Mouse (Mus musculus) MEL (cell line): ENCODE results near the gene Drd3. TPM values are rescaled to one million over a fixed set of nuclear protein-coding genes. Genes with fewer than 3 reads are reported as not detected.

ENCODE experiments used
- DNase-seq: peaks from one replicate; pipeline ENCODE4 v3.0.0; 2011; ENCODE audit warnings: low read depth, low spot score
- H3K27ac ChIP-seq: 2 replicates; pipeline ENCODE4 v1.5.1; 2012; ENCODE audit warnings: low read depth, mild to moderate bottlenecking, control low read depth, low read length, moderate library complexity; ENCODE audit not compliant: control insufficient read depth
- H3K27me3 ChIP-seq, 2 experiments: fragments of 150-350 bp in 1 of 2; sonication (generic) in 1 of 2; 2 replicates each; pipeline ENCODE4 v1.6.1; 2012; ENCODE audit warnings: low read length in 2 of 2, mild to moderate bottlenecking in 2 of 2, improper control_type of control experiment in 1 of 2, moderate library complexity in 1 of 2; ENCODE audit not compliant: insufficient read depth in 2 of 2, control insufficient read depth in 1 of 2
- H3K36me3 ChIP-seq, 2 experiments: 2 replicates each; pipeline ENCODE4 v1.6.1; 2012 to 2014; ENCODE audit warnings: low read length in 2 of 2, improper control_type of control experiment in 1 of 2, inconsistent platforms in 1 of 2, mild to moderate bottlenecking in 1 of 2; ENCODE audit not compliant: insufficient read depth in 2 of 2, control insufficient read depth in 1 of 2
- H3K4me1 ChIP-seq, 2 experiments: fragments of 150-350 bp in 1 of 2; sonication (generic) in 1 of 2; 2 replicates each; pipeline ENCODE4 v1.6.1; 2012; ENCODE audit warnings: low read length in 2 of 2, improper control_type of control experiment in 1 of 2, mild to moderate bottlenecking in 1 of 2; ENCODE audit not compliant: insufficient read depth in 2 of 2, control insufficient read depth in 1 of 2
- H3K4me3 ChIP-seq, 2 experiments: fragments of 150-350 bp in 1 of 2; sonication (generic) in 1 of 2; 2 replicates each; pipeline ENCODE4 v1.5.1; 2012; ENCODE audit warnings: low read depth in 2 of 2, low read length in 2 of 2, mild to moderate bottlenecking in 2 of 2, moderate library complexity in 2 of 2, control low read depth in 1 of 2, improper control_type of control experiment in 1 of 2; ENCODE audit not compliant: control insufficient read depth in 1 of 2, insufficient read depth in 1 of 2
- H3K79me2 ChIP-seq: 2 replicates; pipeline ENCODE4 v1.6.1; 2012; ENCODE audit warnings: mild to moderate bottlenecking, low read length, moderate library complexity; ENCODE audit not compliant: control insufficient read depth, poor library complexity, insufficient read depth
- H3K9ac ChIP-seq: 2 replicates; pipeline ENCODE4 v1.6.1; 2012; ENCODE audit warnings: low read depth, mild to moderate bottlenecking, control low read depth, low read length, moderate library complexity; ENCODE audit not compliant: control insufficient read depth, poor library complexity, severe bottlenecking
- H3K9me3 ChIP-seq: fragments of 150-350 bp; sonication (generic); replicated peaks from 2 replicates; pipeline ENCODE4 v1.6.1; 2012; ENCODE audit warnings: mild to moderate bottlenecking, low read length, improper control_type of control experiment, moderate library complexity; ENCODE audit not compliant: insufficient read depth
- EP300 ChIP-seq, 2 experiments: IDR thresholded peaks; 2 replicates each; pipeline ENCODE4 v1.6.1; 2011; ENCODE audit warnings: improper control_type of control experiment in 2 of 2, low read length in 2 of 2, low read depth in 1 of 2, mild to moderate bottlenecking in 1 of 2
- JUND ChIP-seq: IDR thresholded peaks from 2 replicates; pipeline ENCODE4 v1.6.1; 2011; ENCODE audit warnings: low read depth, mild to moderate bottlenecking, improper control_type of control experiment, low read length
- MAX ChIP-seq: IDR thresholded peaks from 2 replicates; pipeline ENCODE4 v1.6.1; 2011; ENCODE audit warnings: low read length, improper control_type of control experiment
- MEF2A ChIP-seq: IDR thresholded peaks from 2 replicates; pipeline ENCODE4 v1.6.1; 2014; ENCODE audit warnings: low read depth, mild to moderate bottlenecking, inconsistent platforms, low read length, improper control_type of control experiment; ENCODE audit not compliant: poor library complexity, insufficient replicate concordance, severe bottlenecking; ENCODE audit errors: extremely low read depth
- MXI1 ChIP-seq: IDR thresholded peaks from 2 replicates; pipeline ENCODE4 v1.6.1; 2011; ENCODE audit warnings: mild to moderate bottlenecking, low read depth, low read length, improper control_type of control experiment
- MYB ChIP-seq: IDR thresholded peaks from 2 replicates; pipeline ENCODE4 v1.6.1; 2011; ENCODE audit warnings: mild to moderate bottlenecking, low read depth, low read length, improper control_type of control experiment
- MYC ChIP-seq: IDR thresholded peaks from 2 replicates; pipeline ENCODE4 v1.6.1; 2011; ENCODE audit warnings: low read depth, mild to moderate bottlenecking, low read length, improper control_type of control experiment, moderate library complexity
- POLR2A ChIP-seq, 2 experiments: IDR thresholded peaks; 2 replicates each; pipeline ENCODE4 v1.6.1; 2011 to 2012; ENCODE audit warnings: low read length in 2 of 2, mild to moderate bottlenecking in 2 of 2, control low read depth in 1 of 2, improper control_type of control experiment in 1 of 2, low read depth in 1 of 2, moderate library complexity in 1 of 2; ENCODE audit not compliant: control insufficient read depth in 1 of 2, insufficient read depth in 1 of 2, poor library complexity in 1 of 2
- POLR2AphosphoS2 ChIP-seq: IDR thresholded peaks from 2 replicates; pipeline ENCODE4 v1.6.1; 2011; ENCODE audit warnings: low read length, improper control_type of control experiment
- POLR2AphosphoS5 ChIP-seq: IDR thresholded peaks from 2 replicates; pipeline ENCODE4 v1.6.1; 2012; ENCODE audit warnings: low read depth, borderline replicate concordance, mild to moderate bottlenecking, inconsistent platforms, low read length, moderate library complexity, mixed read lengths
- RCOR1 ChIP-seq: IDR thresholded peaks from 2 replicates; pipeline ENCODE4 v1.6.1; 2012; ENCODE audit warnings: low read depth, mild to moderate bottlenecking, inconsistent platforms, low read length, improper control_type of control experiment
- TAL1 ChIP-seq: IDR thresholded peaks from 2 replicates; pipeline ENCODE4 v1.6.1; 2012; ENCODE audit warnings: mild to moderate bottlenecking, inconsistent platforms, low read length, moderate library complexity, mixed read lengths
- TBP ChIP-seq: IDR thresholded peaks from 2 replicates; pipeline ENCODE4 v1.8.0; 2011; ENCODE audit warnings: low read depth, low read length, improper control_type of control experiment
- TCF12 ChIP-seq: IDR thresholded peaks from 2 replicates; pipeline ENCODE4 v1.6.1; 2014; ENCODE audit warnings: low read depth, mild to moderate bottlenecking, inconsistent platforms, low read length, improper control_type of control experiment, moderate library complexity
- USF1 ChIP-seq: IDR thresholded peaks from 2 replicates; pipeline ENCODE4 v1.6.1; 2014; ENCODE audit warnings: low read depth, mild to moderate bottlenecking, inconsistent platforms, low read length, improper control_type of control experiment, moderate library complexity
- USF2 ChIP-seq, 2 experiments: IDR thresholded peaks; 2 replicates each; pipeline ENCODE4 v1.6.1; 2011 to 2012; ENCODE audit warnings: improper control_type of control experiment in 2 of 2, low read length in 2 of 2, borderline replicate concordance in 1 of 2, inconsistent platforms in 1 of 2, low read depth in 1 of 2, mild to moderate bottlenecking in 1 of 2; ENCODE audit not compliant: insufficient read depth in 1 of 2
- ZC3H11A ChIP-seq: IDR thresholded peaks from 2 replicates; pipeline ENCODE4 v1.6.1; 2012; ENCODE audit warnings: low read depth, mild to moderate bottlenecking, inconsistent platforms, low read length, improper control_type of control experiment
- ZKSCAN1 ChIP-seq: IDR thresholded peaks from 2 replicates; pipeline ENCODE4 v1.6.1; 2012; ENCODE audit warnings: low read depth, mild to moderate bottlenecking, inconsistent platforms, low read length, improper control_type of control experiment, moderate library complexity
- polyA plus RNA-seq, 2 experiments: library from polyadenylated mRNA; stranded (reverse) in 1 of 2; unstranded in 1 of 2; fragments of >175 nt in 1 of 2; fragments of >200 nt in 1 of 2; gene quantifications; 2 replicates each; pipeline versions ENCODE4 v1.2.1 to v1.2.4; 2012; ENCODE audit warnings: low replicate concordance in 2 of 2, low read depth in 1 of 2; ENCODE audit not compliant: insufficient read length in 2 of 2, insufficient read depth in 1 of 2, missing spikeins in 1 of 2
- total RNA-seq: library from RNA; depleted of rRNA; stranded (reverse); fragments of 300-350 nt; gene quantifications from 2 replicates; pipeline ENCODE4 v1.2.3, GENCODE M21; 2012

Gene Drd3
- total and polyA plus RNA-seq, 3 experiments, result not detected

- TF ChIP-seq EP300 (IDR thresholded peaks at IDR 0.05; ENCODE audit: low read depth in 1 of 2, low read length in 2 of 2), result peak; percentile 72 to 86
- TF ChIP-seq MXI1, result no peak
These were observed 24.2 kb upstream of the Drd3 start (continued) for GRCm38 (mm10) chr16:43729506-43730221.

- H3K4me3 ChIP-seq, result peak overlapping the region; percentile 46 to 48
- TF ChIP-seq MEF2A (no peak), USF1 (no peak), ZKSCAN1 (no peak), POLR2A (IDR thresholded peaks at IDR 0.05; ENCODE audit: control insufficient read depth in 1 of 2, insufficient read depth in 1 of 2, low read depth in 1 of 2, low read length in 2 of 2, poor library complexity in 1 of 2) (peak in 1 of 2 experiments; percentile 36; a peak in 1 of 4 replicates), ZC3H11A (no peak), EP300 (IDR thresholded peaks at IDR 0.05; ENCODE audit: low read depth in 1 of 2, low read length in 2 of 2) (peak in 1 of 2 experiments; percentile 42; a peak in 2 of 4 replicates), JUND (no peak), POLR2AphosphoS2 (no peak), RCOR1 (no peak; the same call in 1 of the 2 replicates), POLR2AphosphoS5 (no peak), MXI1 (0 out of 2 replicates have a peak, but pooled peaks have one; percentile 39), MAX (peak; percentile 46; the same call in 1 of the 2 replicates), TCF12 (0 out of 2 replicates have a peak, but pooled peaks have one; percentile 7), TBP (peak; percentile 43; the same call in 1 of the 2 replicates), MYC (no peak), TAL1 (no peak), USF2 (IDR thresholded peaks at IDR 0.05; ENCODE audit: borderline replicate concordance in 1 of 2, insufficient read depth in 1 of 2, low read depth in 1 of 2, low read length in 2 of 2) (no peak), MYB (no peak)
- TF ChIP-seq, all 39 proteins: peak for 6
- H3K27me3 ChIP-seq, result no peaks in the 10 kb centered on the region
- no peaks in the 10 kb centered on the region for H3K9me3 ChIP-seq
- H3K9ac ChIP-seq, result peak overlapping the region; percentile 55
- H3K79me2 ChIP-seq, result no peaks in the 10 kb centered on the region
- H3K27ac ChIP-seq, result peak overlapping the region; percentile 98
- H3K36me3 ChIP-seq, result peaks cover 0 to 35% of the 10 kb centered on the region in 2 experiments; a peak in 2 of 4 replicates
- peak; percentile 91 for DNase-seq
- peaks cover 4 to 36% of the 10 kb centered on the region in 2 experiments; a peak in 3 of 4 replicates for H3K4me1 ChIP-seq
These were observed 23.5 kb upstream of the Drd3 start for GRCm38 (mm10) chr16:43730281-43730680.
